Mouse (Mus musculus): Measurements from ENCODE around the gene Rap1gap2. TPM values are rescaled to one million over a fixed set of nuclear protein-coding genes. Genes with fewer than 3 reads are reported as not detected.

Gene Rap1gap2
- total RNA-seq, 2 experiments from 2014 or later = 72.8 to 77.6 TPM

GRCm38 (mm10) chr11:74392903-74393302 is 217.8 kb downstream of the Rap1gap2 start:
- DNase-seq = no peak
- intact Hi-C loops (cut with DNase I) = no loop called here

DNA sequence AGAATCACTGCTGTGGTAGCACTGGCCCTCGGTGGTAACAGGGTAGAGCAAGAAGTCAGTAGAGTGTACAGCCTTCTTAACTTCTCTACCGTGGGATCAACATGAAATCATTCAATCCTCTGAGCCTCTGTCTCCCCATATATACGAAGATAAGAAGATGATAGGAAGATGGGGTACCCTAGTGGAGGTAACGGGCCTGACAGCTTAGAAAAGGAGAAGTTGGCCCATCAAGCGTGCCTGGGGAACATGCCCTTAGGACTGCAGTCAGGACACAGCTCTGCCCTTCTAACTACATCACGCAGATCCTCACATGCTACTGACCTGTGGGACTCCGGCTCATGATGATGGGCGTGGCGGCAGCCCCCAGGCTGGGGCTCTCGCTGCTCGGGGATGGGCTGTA is 218.8 kb downstream of the Rap1gap2 start:
- intact Hi-C loops (cut with DNase I) = no loop called here
- no peak for DNase-seq

DNA sequence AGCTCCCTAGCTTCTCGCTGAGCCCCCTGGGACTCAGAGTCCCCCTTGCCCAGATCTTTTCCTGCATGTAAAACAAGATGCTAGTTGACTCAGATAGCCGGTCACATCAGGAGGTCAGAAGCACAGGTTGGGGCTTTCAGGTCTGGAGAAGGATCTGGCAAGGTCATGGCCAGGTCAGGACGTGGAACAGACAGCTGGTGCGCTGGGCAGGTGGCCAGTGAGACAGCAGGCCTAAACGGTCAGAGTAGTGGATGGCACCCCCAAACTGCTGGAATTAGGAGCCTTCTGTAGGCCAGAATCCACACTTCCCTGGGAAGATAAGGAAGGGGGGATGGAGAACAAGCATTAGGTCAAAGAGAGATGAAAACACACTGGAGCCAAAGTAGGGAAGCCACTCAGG is 223.5 kb downstream of the Rap1gap2 start:
- peak; percentile 16 to 28 for DNase-seq
- intact Hi-C loops (cut with DNase I) = no loop called here

DNA sequence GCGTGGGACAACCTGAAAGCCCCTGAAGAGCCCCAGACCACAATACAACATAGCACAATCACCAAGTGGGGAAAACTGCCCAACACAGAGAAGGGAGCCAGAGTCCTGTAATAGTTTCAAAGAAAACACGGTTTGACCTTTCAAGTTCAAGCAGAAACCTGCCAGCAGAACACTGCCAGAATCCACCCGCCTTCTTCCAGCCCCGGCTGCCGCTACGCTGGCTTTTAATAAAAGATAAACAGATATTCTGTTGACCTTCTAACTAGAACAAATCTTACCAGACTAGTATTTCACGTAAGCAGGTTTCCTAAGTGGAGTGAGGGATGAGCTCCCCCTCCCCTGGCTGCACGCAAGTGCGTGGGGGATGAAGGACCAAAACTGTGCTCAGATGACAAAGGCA is 225.0 kb downstream of the Rap1gap2 start:
- intact Hi-C loops (cut with DNase I) = no loop called here
- DNase-seq = peak; percentile 22 to 42

DNA sequence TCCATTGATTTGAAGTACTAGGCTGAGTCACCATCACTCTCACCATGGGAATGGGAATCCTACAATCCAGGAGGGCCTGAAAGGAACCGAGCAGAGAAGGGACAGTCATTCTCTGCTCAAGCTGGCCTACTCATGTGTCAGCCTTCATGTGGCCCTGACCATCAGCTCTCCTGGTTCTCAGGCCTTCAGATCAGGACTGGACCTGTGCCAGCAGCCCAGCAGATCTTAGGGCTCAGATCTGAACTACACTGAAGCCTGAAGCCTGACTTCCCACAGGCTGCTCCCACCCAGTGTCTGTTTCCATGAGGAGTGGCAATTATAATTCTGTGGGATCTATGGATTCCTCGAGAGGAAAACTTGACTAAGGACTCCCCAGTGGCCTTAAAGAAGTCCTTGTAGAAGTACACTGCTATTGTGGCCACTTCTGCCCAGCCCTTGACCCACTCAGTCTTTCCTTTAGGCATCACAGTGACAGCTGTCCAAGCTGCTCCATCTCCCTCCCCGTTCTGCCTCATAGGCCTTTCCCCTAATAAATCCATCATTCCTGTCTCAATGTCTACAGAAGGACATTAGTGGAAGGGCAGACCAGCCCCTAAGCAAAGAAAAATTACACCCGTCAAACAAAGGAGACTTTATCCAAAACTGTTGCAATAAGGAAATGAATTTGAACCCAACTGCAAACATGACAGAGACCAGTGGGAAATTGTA is 231.4 kb downstream of the Rap1gap2 start:
- intact Hi-C loops (cut with DNase I) = loop anchor here (5.0 to 10.0 kb wide), 3 partner anchors 103 to 1335 kb away; partner anchors contain the start of gene Ncbp3
- no peak for DNase-seq

DNA sequence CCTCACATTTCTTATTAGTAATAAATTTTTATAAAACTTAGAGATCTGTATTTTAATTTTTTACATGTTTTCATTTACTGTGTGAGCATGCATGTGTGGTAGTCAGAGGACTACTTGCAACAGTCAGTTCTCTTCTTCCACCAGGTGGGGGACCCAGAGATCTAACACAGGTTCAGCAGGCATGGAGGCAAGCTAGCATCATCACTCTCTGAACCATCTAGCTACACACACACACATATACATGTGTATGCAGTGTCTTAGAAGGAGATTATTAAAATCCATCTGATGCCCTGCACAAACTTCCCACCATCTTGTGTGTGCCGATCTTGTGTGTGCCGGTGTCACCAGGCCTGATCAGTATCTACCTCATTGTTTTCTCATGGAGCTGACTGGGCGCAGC is 233.9 kb downstream of the Rap1gap2 start:
- intact Hi-C loops (cut with DNase I) = loop anchor here (2.0 to 10.0 kb wide), 4 partner anchors 105 to 1332 kb away; partner anchors contain the start of gene Ncbp3
- DNase-seq = peak; percentile 53 to 75

- DNase-seq = peak; percentile 74 to 87
- intact Hi-C loops (cut with DNase I) = loop anchor here (5.0 to 10.0 kb wide), 3 partner anchors 1234 to 1364 kb away; partner anchors contain the start of genes Haspin and Ncbp3
These were observed 239.2 kb downstream of the Rap1gap2 start for GRCm38 (mm10) chr11:74371393-74372100.

DNA sequence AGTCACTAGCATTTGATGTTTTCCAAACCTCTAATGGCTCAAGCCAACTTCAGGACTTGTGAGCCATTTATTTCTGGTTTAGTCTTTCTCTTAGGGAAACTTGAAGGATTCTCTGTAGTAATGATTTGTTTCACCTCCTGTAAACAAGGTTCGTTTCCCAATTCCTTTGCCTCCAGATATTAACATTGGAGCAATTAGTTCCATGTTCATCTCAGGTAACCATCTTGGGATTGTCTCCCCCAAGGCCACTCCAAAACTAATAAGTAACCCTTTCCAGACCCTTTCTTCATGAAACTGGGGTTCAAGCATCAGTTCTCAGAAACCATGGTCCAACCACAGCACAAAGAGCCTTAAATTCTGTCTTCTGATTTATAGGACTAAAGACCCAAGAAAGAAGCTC is 248.9 kb downstream of the Rap1gap2 start, which contains the start of gene Olfr412:
Gene Olfr412, plus strand, starts transcription at position 301 of the 400 bp plus-strand sequence.
- DNase-seq = no peak
- intact Hi-C loops (cut with DNase I) = no loop called here

GRCm38 (mm10) chr11:74352550-74352949 is 258.2 kb downstream of the Rap1gap2 start, which contains the start of gene Olfr411:
Olfr411 (minus strand) TSS chr11:74352650.
- DNase-seq = no peak
- intact Hi-C loops (cut with DNase I) = no loop called here

DNA sequence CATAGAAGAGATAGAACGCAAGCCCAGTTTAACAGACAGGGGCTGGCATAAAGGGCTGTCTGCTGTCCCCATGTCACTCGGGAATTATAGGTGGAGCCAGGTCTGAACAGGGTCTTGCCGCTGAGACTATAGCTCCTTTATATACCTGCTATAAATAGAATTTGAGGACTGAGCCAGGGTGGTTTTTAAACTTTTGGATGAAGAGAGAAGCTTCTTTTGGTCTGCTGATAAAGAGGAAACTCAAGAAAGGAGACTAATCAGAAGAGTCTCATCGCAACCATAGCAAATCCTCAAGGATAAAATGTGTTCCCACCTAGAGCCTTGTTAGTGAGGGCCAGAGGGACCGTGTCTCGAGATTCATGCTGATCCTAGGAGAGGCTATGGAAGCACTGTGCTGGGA is 272.8 kb downstream of the Rap1gap2 start, which contains the start of gene Olfr410:
Gene Olfr410, minus strand, starts transcription at position 101 of the 400 bp plus-strand sequence.
- intact Hi-C loops (cut with DNase I) = no loop called here
- no peak for DNase-seq

Other genes starting within 250 kb of the Rap1gap2 start
- gene Olfr412, start 248.8 kb downstream of the Rap1gap2 start, total RNA-seq (2021) = not detected
- under 1 TPM; 0.37 to 0.50 TPM for gene Ccdc92b, start 8.7 kb upstream of the Rap1gap2 start, total RNA-seq (2021)
- 100 to 1,000 TPM; 215 to 219 TPM for gene Cluh, start 38.6 kb upstream of the Rap1gap2 start, total RNA-seq (2021)
- 100 to 1,000 TPM; 200 to 201 TPM for gene Pafah1b1, start 113.8 kb upstream of the Rap1gap2 start, total RNA-seq (2021)
- 10 to 100 TPM; 11.2 to 14.2 TPM for gene Mettl16, start 159.9 kb upstream of the Rap1gap2 start, total RNA-seq (2021)
- gene Mnt, start 220.0 kb upstream of the Rap1gap2 start, total RNA-seq (2021) = 10 to 100 TPM; 10.5 to 11.6 TPM